Mouse (Mus musculus) stomach, embryonic 14.5 days (tissue): ENCODE measurements at regions not wholly inside any gene's neighbourhood (a gene's known extent, or its start where the extent isn't known, plus 50 kb on each side); places are given as distances from the start of the nearest gene placed in this dataset.
"Not testable (repeated sequence)": the region's sequence is repeated elsewhere in the genome, so short reads cannot be mapped to it uniquely, and the experiment has no call there.

Source experiments
- ATAC-seq: fragments of 200-750 bp; cut with Nextera tagmentation; 2 replicates; pipeline ENCODE4 v1.8.0; 2017; ENCODE audit warnings: low read depth, moderate TSS enrichment; ENCODE audit not compliant: insufficient number of reproducible peaks, insufficient read depth, low FRiP score
- H3K27ac ChIP-seq: fragments of 300-500 bp; sonication (generic); 2 replicates; pipeline ENCODE4 v1.5.1; 2014; ENCODE audit warnings: mild to moderate bottlenecking, low read length, moderate library complexity, mixed read lengths
- H3K27me3 ChIP-seq: fragments of 300-500 bp; sonication (generic); 2 replicates; pipeline ENCODE4 v1.6.1; 2014; ENCODE audit warnings: low read length, control low read depth, mixed read lengths; ENCODE audit not compliant: control insufficient read depth, insufficient read depth
- H3K36me3 ChIP-seq: fragments of 300-500 bp; sonication (generic); 2 replicates; pipeline ENCODE4 v1.6.1; 2014; ENCODE audit warnings: mild to moderate bottlenecking, control low read depth, low read length, moderate library complexity, mixed read lengths; ENCODE audit not compliant: control insufficient read depth, insufficient read depth
- H3K4me1 ChIP-seq: fragments of 300-500 bp; sonication (generic); 2 replicates; pipeline ENCODE4 v1.6.1; 2014; ENCODE audit warnings: low read length, control low read depth, mixed read lengths; ENCODE audit not compliant: control insufficient read depth, insufficient read depth
- H3K4me2 ChIP-seq: fragments of 300-500 bp; sonication (generic); replicated peaks from 2 replicates; pipeline ENCODE4 v1.6.1; 2014; ENCODE audit warnings: low read depth, low read length, control low read depth
- H3K4me3 ChIP-seq: fragments of 300-500 bp; sonication (generic); 2 replicates; pipeline ENCODE4 v1.5.1; 2014; ENCODE audit warnings: low read depth, low read length, control low read depth
- H3K9ac ChIP-seq: fragments of 300-500 bp; sonication (generic); replicated peaks from 2 replicates; pipeline ENCODE4 v1.6.1; 2014; ENCODE audit warnings: low read depth, mild to moderate bottlenecking, control low read depth, low read length, moderate library complexity, mixed read lengths
- H3K9me3 ChIP-seq: fragments of 300-500 bp; sonication (generic); 2 replicates; pipeline ENCODE4 v1.6.1; 2016; ENCODE audit warnings: low read depth, low read length, control low read depth; ENCODE audit not compliant: control insufficient read depth
- WGBS: fragments of 180-500 bp; shearing (Covaris S2); extraction: QIAGEN DNeasy Blood & Tissue Kit; methylation state at CpG from one replicate; pipeline ENCODE4 v1.1.7; 2014; 5-methylcytosine and 5-hydroxymethylcytosine counted together

- Histone ChIP-seq H3K36me3 (no peaks in the 10 kb centered on the region), H3K27me3 (no peaks in the 10 kb centered on the region), H3K9me3 (no peaks in the 10 kb centered on the region), H3K4me2 (no peak overlapping the region), H3K9ac (no peak overlapping the region), H3K4me3 (no peak overlapping the region), H3K27ac (no peak overlapping the region), H3K4me1 (no peaks in the 10 kb centered on the region)
- ATAC-seq: no peak
- 77% methylated on average over 1 of the region's 1 CpGs for WGBS
Observed at GRCm38 (mm10) chr6:6496789-6497188, 81.7 kb downstream of the Sem1 start.

GRCm38 (mm10) chr6:6496336-6496735, 82.1 kb downstream of the Sem1 start:
- H3K9me3 ChIP-seq: no peaks in the 10 kb centered on the region
- WGBS: 93% methylated on average over 4 of the region's 4 CpGs
- no peak overlapping the region for H3K9ac ChIP-seq
- no peaks in the 10 kb centered on the region for H3K4me1 ChIP-seq
- no peaks in the 10 kb centered on the region for H3K27me3 ChIP-seq
- H3K4me2 ChIP-seq: no peak overlapping the region
- H3K36me3 ChIP-seq: no peaks in the 10 kb centered on the region
- H3K27ac ChIP-seq: no peak overlapping the region
- no peak for ATAC-seq
- H3K4me3 ChIP-seq: no peak overlapping the region

GRCm38 (mm10) chr6:6488191-6488590, 90.3 kb downstream of the Sem1 start:
- Histone ChIP-seq H3K4me1 (no peaks in the 10 kb centered on the region), H3K4me3 (no peak overlapping the region), H3K27me3 (no peaks in the 10 kb centered on the region), H3K27ac (no peak overlapping the region), H3K9me3 (no peaks in the 10 kb centered on the region), H3K36me3 (no peaks in the 10 kb centered on the region), H3K9ac (no peak overlapping the region), H3K4me2 (no peak overlapping the region)
- no peak for ATAC-seq
- 79% methylated on average over 4 of the region's 4 CpGs for WGBS

- H3K4me1 ChIP-seq, H3K27me3 ChIP-seq, H3K9ac ChIP-seq, H3K9me3 ChIP-seq, H3K4me3 ChIP-seq, H3K4me2 ChIP-seq, H3K27ac ChIP-seq, H3K36me3 ChIP-seq, ATAC-seq: not testable (repeated sequence)
- WGBS: 85% methylated on average over 1 of the region's 1 CpGs
Observed at GRCm38 (mm10) chr6:6481596-6481995, 96.9 kb downstream of the Sem1 start.

- no peaks in the 10 kb centered on the region for H3K27me3 ChIP-seq
- no peak overlapping the region for H3K4me2 ChIP-seq
- H3K9me3 ChIP-seq: no peaks in the 10 kb centered on the region
- H3K4me1 ChIP-seq: no peaks in the 10 kb centered on the region
- WGBS: 48% methylated on average over 8 of the region's 8 CpGs
- H3K36me3 ChIP-seq: no peaks in the 10 kb centered on the region
- H3K27ac ChIP-seq: no peak overlapping the region
- no peak overlapping the region for H3K9ac ChIP-seq
- no peak for ATAC-seq
- H3K4me3 ChIP-seq: no peak overlapping the region
Observed at GRCm38 (mm10) chr6:6470397-6470796, 108.1 kb downstream of the Sem1 start.

- ATAC-seq: no peak
- H3K9ac ChIP-seq: no peak overlapping the region
- 4% methylated on average over 1 of the region's 1 CpGs for WGBS
Observed at GRCm38 (mm10) chr6:6467526-6467925, 110.9 kb downstream of the Sem1 start.

GRCm38 (mm10) chr6:6466231-6466630, 112.2 kb downstream of the Sem1 start:
- WGBS: 57% methylated on average over 2 of the region's 2 CpGs
- Histone ChIP-seq H3K4me1 (0 out of 2 replicates have a peak, but pooled peaks cover 4% of the 10 kb centered on the region), H3K4me3 (no peak overlapping the region), H3K27me3 (no peaks in the 10 kb centered on the region), H3K36me3 (no peaks in the 10 kb centered on the region), H3K27ac (no peak overlapping the region), H3K9ac (no peak overlapping the region), H3K4me2 (no peak overlapping the region), H3K9me3 (no peaks in the 10 kb centered on the region)
- ATAC-seq: no peak

More at GRCm38 (mm10) chr6:6467526-6467925, 110.9 kb downstream of the Sem1 start:
- H3K36me3 ChIP-seq: no peaks in the 10 kb centered on the region
- 0 out of 2 replicates have a peak, but pooled peaks cover 4% of the 10 kb centered on the region for H3K4me1 ChIP-seq
- H3K27me3 ChIP-seq: no peaks in the 10 kb centered on the region
- no peaks in the 10 kb centered on the region for H3K9me3 ChIP-seq
- H3K4me3 ChIP-seq: no peak overlapping the region
- no peak overlapping the region for H3K4me2 ChIP-seq
- H3K27ac ChIP-seq: no peak overlapping the region

GRCm38 (mm10) chr6:6463807-6464470, 114.5 kb downstream of the Sem1 start:
- H3K27ac ChIP-seq: no peak overlapping the region
- no peaks in the 10 kb centered on the region for H3K27me3 ChIP-seq
- no peak overlapping the region for H3K4me2 ChIP-seq
- 0 out of 2 replicates have a peak, but pooled peaks cover 4% of the 10 kb centered on the region for H3K4me1 ChIP-seq
- no peaks in the 10 kb centered on the region for H3K9me3 ChIP-seq
- no peak overlapping the region for H3K4me3 ChIP-seq
- 12% methylated on average over 7 of the region's 7 CpGs for WGBS
- no peak for ATAC-seq
- no peak overlapping the region for H3K9ac ChIP-seq
- no peaks in the 10 kb centered on the region for H3K36me3 ChIP-seq

- H3K27me3 ChIP-seq: no peaks in the 10 kb centered on the region
- H3K9ac ChIP-seq: no peak overlapping the region
- H3K27ac ChIP-seq: no peak overlapping the region
- H3K4me3 ChIP-seq: no peak overlapping the region
- H3K9me3 ChIP-seq: no peaks in the 10 kb centered on the region
- no peak for ATAC-seq
- no peak overlapping the region for H3K4me2 ChIP-seq
- 19% methylated on average over 2 of the region's 2 CpGs for whole genome bisulfite sequencing
- 0 out of 2 replicates have a peak, but pooled peaks cover 4% of the 10 kb centered on the region for H3K4me1 ChIP-seq
- no peaks in the 10 kb centered on the region for H3K36me3 ChIP-seq
Observed at GRCm38 (mm10) chr6:6459918-6460239, 118.6 kb downstream of the Sem1 start.
